Mouse (Mus musculus) E14TG2a.4 (cell line): ENCODE measurements around the gene Slu7.

Experiments used
- CTCF ChIP-seq: conservative IDR thresholded peaks from 2 replicates; pipeline ENCODE4 v1.5.1; 2014; ENCODE audit warnings: low read length
- NANOG ChIP-seq: IDR thresholded peaks from 2 replicates; pipeline ENCODE4 v1.6.1; 2014; ENCODE audit warnings: borderline replicate concordance, low read length, mixed read lengths
- POU5F1 ChIP-seq: IDR thresholded peaks from 2 replicates; pipeline ENCODE4 v1.6.1; 2014; ENCODE audit warnings: low read length, borderline replicate concordance

GRCm38 (mm10) chr11:43425166-43425709, 8.3 kb upstream of the Slu7 start:
- TF ChIP-seq CTCF (no peak), NANOG (no peak), POU5F1 (no peak)
